Mouse (Mus musculus): ENCODE data around the gene Phf7.

Phf7 gene

DNA sequence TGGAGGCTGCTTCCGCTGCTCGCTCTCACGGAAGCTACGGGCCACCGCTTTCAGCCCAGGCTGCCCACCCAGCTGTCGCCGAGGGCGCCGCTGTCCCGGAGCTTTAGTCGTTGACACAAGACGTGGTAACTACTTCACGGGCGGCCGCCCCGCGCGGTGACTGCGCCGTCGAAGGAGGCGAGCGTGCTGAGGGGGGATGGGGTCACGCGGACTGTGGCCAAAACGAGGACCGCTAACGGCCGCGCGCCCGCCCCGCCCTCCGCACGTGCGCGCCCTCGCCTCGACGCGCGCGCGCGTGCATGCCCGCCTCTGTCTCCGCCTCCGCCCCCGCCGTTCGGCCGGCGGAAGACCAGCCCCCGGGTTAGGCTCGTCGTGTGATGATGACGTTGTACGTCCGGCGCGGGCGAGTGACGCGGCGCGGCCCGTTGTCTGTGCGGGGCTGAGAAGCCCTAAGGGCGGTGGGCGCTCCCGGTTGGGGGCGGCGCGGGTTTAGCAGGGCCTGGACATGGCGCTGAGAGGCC, at the start of gene Phf7, which contains the start of gene Bap1:
Gene Phf7 (minus strand): TSS at position 234 of the 521 bp plus-strand sequence.
Gene Bap1 (plus strand): TSS at position 367 of the 521 bp plus-strand sequence.
- in situ Hi-C loops (cut with MboI, MseI), result no loop called here

DNA sequence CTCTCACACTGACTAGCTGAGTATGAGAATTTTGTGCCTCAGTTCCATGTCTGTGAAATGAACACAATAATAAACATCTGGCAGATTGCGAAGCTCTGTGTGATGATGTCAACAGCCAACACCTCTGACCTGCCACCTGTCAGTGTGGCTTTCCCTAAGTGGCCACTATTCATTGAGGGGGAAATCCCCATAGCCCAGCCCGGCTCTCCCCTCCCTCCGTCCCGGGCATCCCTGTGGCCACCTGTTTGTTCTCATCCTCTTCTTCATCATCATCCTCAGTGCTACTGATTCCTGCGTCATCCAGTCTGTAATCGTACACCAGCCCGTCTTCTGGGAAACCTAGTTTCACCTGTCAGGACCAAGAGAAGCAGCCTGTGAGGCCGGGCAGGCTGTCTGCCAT, 34.6 kb upstream of the Phf7 start:
- in situ Hi-C loops (cut with MboI, MseI), result loop anchor here (25.0 kb wide), 1 partner anchor 777 kb away; no protein-coding TSS in a partner anchor

DNA sequence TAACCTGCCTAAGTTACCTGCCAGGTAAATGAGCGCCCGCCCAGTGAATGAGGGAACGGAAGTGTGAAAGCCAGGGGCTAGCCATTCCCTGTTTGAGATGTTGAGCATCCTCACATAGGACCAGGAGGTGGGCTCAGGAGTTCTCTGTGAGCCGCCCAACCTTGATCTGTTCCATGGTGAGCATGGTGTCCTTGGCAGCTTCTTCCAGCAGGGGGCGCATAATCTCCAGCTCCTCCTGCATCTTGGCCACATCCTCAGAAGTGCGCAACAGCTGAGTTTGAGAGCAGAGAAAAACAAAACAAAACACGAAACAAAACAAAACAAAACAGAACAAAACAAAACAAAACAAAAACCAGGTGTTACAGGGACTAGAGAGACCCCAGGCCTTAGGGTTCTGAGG, 21.0 kb upstream of the Phf7 start:
- in situ Hi-C loops (cut with MboI, MseI), result loop anchor here (5.0 kb wide), 1 partner anchor 200 kb away; no protein-coding TSS in a partner anchor

- in situ Hi-C loops (cut with MboI, MseI), result loop anchor here (5.0 kb wide), 1 partner anchor 201 kb away; no protein-coding TSS in a partner anchor
These were observed 20.0 kb upstream of the Phf7 start for GRCm38 (mm10) chr14:31271121-31271520.

DNA sequence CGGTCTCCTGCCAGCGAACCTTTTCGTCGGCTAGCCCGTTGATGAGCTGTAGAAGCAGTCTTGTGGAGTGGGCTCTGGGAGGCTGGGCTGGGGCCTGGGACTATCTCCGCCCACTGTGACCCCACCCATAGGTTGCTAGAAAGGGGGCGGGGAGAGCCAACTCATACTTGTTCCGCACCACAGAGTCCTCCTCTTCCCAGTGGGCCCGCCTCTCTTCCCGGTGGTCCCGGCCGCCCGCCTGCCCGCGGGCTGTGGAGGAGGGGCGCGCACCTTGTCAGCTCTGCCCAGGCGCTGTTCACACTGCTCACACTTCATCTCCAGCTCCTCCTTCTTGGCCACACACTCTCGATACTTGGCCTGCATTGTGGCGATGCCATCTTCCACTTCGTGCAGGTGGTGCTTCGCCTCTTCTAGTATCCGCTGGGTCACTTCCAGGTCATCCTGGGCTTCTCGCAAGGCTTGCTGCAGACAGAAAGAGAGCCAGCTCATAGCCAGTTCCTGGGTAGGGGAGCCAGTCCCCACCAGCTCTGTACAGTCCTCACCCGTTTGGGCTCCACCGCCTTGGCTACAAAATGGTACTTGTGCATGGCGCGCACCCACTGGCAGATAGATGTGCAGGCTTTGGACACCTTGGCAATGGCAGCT, 18.5 kb upstream of the Phf7 start:
- in situ Hi-C loops (cut with MboI, MseI), result loop anchor here (5.0 kb wide), 1 partner anchor 203 kb away; no protein-coding TSS in a partner anchor

- in situ Hi-C loops (cut with MboI, MseI), result no loop called here
These were observed 17.3 kb upstream of the Phf7 start for GRCm38 (mm10) chr14:31268301-31269001.

GRCm38 (mm10) chr14:31267649-31268048, 16.5 kb upstream of the Phf7 start:
- in situ Hi-C loops (cut with MboI, MseI), result no loop called here

GRCm38 (mm10) chr14:31260932-31261331, 9.8 kb upstream of the Phf7 start:
- in situ Hi-C loops (cut with MboI, MseI), result no loop called here

GRCm38 (mm10) chr14:31260374-31260773, 9.3 kb upstream of the Phf7 start:
- in situ Hi-C loops (cut with MboI, MseI), result no loop called here

GRCm38 (mm10) chr14:31258476-31259050, 7.4 kb upstream of the Phf7 start:
- in situ Hi-C loops (cut with MboI, MseI), result no loop called here

DNA sequence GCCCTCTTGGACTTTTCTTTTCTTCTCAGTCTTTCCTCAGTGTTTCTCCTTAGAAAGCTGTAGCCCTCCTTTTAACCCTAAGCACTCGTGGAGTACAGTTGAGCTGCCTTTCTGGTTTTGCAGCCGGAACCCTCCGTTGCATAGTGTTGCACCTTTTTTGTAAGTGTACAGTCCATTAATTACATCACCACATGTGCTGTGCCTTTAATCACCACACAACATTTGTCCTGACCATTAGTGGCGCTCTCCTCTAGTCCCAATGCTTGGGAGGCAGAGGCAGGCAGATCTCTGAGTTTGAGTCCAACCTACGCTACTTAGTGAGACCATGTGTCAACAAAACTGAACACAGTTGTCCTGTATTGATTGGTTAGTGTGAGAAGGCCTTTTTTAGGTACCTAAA, 974 bp upstream of the Phf7 start:
- in situ Hi-C loops (cut with MboI, MseI), result no loop called here

GRCm38 (mm10) chr14:31251626-31252025, 509 bp upstream of the Phf7 start:
- in situ Hi-C loops (cut with MboI, MseI), result no loop called here

DNA sequence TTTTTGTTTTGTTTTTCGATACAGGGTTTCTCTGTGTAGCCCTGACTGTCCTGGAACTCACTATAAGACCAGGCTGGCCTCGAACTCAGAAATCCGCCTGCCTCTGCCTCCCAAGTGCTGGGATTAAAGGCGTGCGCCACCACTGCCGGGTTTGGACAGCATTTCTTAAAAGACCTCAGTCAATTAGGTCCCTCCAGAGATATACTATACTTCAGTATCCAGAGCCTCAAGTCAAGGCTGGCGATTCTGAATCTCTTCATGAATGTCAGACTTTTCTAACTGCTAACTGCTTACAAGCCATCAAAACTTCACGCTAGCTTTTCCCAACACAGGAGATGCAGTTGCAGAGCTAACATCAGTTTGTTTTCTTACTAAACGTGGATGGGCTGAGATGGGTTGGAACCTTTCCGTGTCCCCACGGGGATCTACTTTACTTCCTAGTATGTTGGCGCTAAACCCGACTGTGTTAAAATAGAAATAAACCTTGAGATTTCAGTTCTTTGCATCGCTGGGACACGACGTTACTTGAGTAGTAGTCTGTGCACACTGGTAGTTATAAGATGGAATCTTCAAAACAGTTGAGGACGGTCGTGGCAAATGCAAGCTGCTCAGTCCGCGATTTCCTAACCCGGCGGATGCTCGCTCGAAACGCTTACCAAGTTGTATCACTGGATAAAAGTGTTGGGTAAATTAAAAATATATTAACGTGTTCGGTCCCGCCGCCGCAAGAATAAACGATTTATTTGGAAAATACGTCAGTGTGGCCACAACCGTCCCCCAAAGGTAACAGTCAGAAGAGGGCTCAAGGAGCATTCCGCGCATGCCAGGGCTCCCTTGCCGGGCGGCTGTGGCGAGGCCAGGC, 664 bp downstream of the Phf7 start:
- in situ Hi-C loops (cut with MboI, MseI), result no loop called here

- in situ Hi-C loops (cut with MboI, MseI), result no loop called here
These were observed 2.7 kb downstream of the Phf7 start for GRCm38 (mm10) chr14:31248396-31248795.

- in situ Hi-C loops (cut with MboI, MseI), result no loop called here
These were observed 5.2 kb downstream of the Phf7 start for GRCm38 (mm10) chr14:31245946-31246345.

DNA sequence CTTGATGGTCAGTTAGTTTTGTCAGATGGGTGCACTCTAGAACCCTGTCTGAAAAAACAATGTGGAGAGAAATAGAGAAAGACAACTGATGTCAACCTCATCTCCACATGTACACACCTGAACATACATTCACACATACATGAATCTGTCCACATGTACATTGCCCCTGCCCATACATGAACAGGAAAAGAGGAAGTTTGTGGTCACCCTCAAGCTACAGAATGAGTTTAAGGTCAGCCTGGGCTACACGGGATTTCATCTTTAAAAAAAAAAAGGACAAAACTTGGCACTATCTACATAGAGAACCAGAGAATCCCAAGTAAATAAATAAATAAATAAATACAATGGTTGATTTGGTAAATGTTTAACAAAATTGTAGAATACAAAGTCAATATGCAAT, 6.3 kb downstream of the Phf7 start:
- in situ Hi-C loops (cut with MboI, MseI), result no loop called here

DNA sequence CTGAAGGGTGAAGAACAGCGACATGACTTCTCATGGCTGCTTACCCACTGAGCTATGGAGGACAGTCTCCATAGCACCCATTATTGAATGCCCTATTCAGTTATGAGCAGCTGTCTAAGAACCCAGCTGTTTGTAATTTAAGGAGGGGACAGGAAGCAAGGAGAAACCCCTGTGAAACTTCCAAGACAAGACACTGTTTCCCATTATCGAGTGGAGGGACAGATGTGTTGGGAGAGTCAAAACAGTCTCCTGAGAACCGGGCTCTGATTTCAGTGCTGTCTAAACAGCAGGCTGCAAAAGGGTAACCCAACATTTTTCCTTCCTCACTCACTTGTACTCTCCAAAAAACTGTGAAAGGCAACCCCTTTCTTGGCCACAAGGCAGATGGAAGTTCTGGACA, 10.6 kb downstream of the Phf7 start:
- in situ Hi-C loops (cut with MboI, MseI), result no loop called here

GRCm38 (mm10) chr14:31237101-31237882, 13.8 kb downstream of the Phf7 start:
- in situ Hi-C loops (cut with MboI, MseI), result no loop called here

GRCm38 (mm10) chr14:31233996-31234591, 17.0 kb downstream of the Phf7 start:
- in situ Hi-C loops (cut with MboI, MseI), result no loop called here
